Mouse (Mus musculus) megakaryocyte-erythroid progenitor cell, adult 5-6 weeks (primary cell): ENCODE measurements at regions not wholly inside any gene's neighbourhood (a gene's known extent, or its start where the extent isn't known, plus 50 kb on each side); places are given as distances from the start of the nearest gene placed in this dataset.

Experiments used
- ATAC-seq: replicated peaks from 2 replicates; pipeline ENCODE4 v1.8.0; 2016; ENCODE audit warnings: mild to moderate bottlenecking, inconsistent platforms; ENCODE audit not compliant: severe bottlenecking, poor library complexity, low FRiP score, low TSS enrichment

GRCm38 (mm10) chr13:73405720-73406629 is 61.0 kb upstream of the Lpcat1 start:
- ATAC-seq, result no peak

GRCm38 (mm10) chr13:73400921-73401320 is 66.1 kb upstream of the Lpcat1 start:
- ATAC-seq, result no peak

- no peak for ATAC-seq
These were observed 68.7 kb upstream of the Ndufs6 start for GRCm38 (mm10) chr13:73397033-73397432.

GRCm38 (mm10) chr13:73395856-73396255 is 67.5 kb upstream of the Ndufs6 start:
- ATAC-seq, result no peak

- no peak for ATAC-seq
These were observed 60.7 kb upstream of the Ndufs6 start for GRCm38 (mm10) chr13:73389051-73389450.

GRCm38 (mm10) chr13:73383585-73383984 is 55.2 kb upstream of the Ndufs6 start:
- 0 out of 2 replicates have a peak, but pooled peaks have one; percentile 65 for ATAC-seq
